Mouse (Mus musculus): ENCODE data around the gene Usp15. TPM values are rescaled to one million over a fixed set of nuclear protein-coding genes. Genes with fewer than 3 reads are reported as not detected.

The Usp15 gene
- polyA plus RNA-seq, 1 experiment = 1.4 TPM

DNA sequence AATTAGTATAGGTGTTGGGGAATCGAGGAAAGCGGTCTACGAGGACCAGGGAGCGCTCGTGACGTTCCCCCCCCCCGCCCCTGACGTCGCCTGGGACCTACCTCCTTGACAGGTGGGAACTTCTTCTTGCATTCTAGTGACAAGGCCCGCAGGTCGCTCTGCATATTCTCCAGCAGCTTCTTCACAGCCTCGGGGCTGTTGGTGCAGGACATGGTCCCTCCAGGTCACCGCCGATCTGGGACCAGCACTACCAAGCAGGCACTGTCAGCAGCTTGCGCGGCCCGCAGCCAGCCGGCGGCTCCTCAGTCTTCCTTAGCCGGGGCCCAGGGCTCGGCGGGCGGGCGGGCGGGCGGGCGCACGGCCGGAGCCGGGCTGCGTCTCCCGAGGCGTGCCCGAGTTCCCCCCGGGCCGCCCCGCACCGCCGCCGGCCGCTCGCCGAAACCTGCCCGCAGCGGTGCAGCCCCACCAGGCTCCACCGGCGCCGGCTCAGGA is 121.0 kb downstream of the Usp15 start:
- TF ChIP-seq GATA1 (IDR thresholded peaks at IDR 0.05; ENCODE audit: low read length) (no peak), TAL1 (IDR thresholded peaks at IDR 0.05; ENCODE audit: low read length) (no peak)
- peaks cover 11% of the 10 kb centered on the region for H3K27me3 ChIP-seq (ENCODE audit: control insufficient read depth)
- H3K36me3 ChIP-seq (ENCODE audit: control insufficient read depth) = peaks cover 13% of the 10 kb centered on the region
- H3K9me3 ChIP-seq (ENCODE audit: control insufficient read depth, low read length) = no peaks in the 10 kb centered on the region
- H3K4me3 ChIP-seq (replicated peaks) = peak overlapping the region; percentile 93
- H3K4me1 ChIP-seq (ENCODE audit: control insufficient read depth) = peaks cover 34% of the 10 kb centered on the region

DNA sequence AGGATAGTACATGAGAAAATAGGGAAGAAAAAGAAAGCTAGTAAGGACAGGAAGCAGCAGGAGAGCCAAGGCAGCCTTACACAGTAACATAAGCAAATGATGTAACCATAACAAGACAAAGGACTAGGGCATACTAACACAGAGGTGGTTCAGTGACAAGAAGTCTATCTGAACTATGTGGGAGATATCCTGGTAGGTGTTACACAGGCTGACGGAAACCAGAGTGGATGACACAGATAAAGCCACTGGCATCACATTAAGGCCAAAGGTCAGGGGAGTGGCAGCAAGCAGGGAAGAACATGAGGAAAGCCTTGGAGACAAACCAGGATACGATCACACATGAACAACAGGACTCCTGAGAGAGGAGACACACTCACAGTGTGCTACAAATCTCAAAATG is 124.8 kb downstream of the Usp15 start:
- no peaks in the 10 kb centered on the region for H3K27me3 ChIP-seq (ENCODE audit: control insufficient read depth)
- no peak overlapping the region for H3K4me3 ChIP-seq (replicated peaks)
- H3K4me1 ChIP-seq (ENCODE audit: control insufficient read depth) = peaks cover 29% of the 10 kb centered on the region
- H3K36me3 ChIP-seq (ENCODE audit: control insufficient read depth) = peaks cover 22% of the 10 kb centered on the region
- H3K9me3 ChIP-seq (ENCODE audit: control insufficient read depth, low read length) = peaks cover 10% of the 10 kb centered on the region
- TF ChIP-seq GATA1 (IDR thresholded peaks at IDR 0.05; ENCODE audit: low read length) (no peak), TAL1 (IDR thresholded peaks at IDR 0.05; ENCODE audit: low read length) (no peak)

DNA sequence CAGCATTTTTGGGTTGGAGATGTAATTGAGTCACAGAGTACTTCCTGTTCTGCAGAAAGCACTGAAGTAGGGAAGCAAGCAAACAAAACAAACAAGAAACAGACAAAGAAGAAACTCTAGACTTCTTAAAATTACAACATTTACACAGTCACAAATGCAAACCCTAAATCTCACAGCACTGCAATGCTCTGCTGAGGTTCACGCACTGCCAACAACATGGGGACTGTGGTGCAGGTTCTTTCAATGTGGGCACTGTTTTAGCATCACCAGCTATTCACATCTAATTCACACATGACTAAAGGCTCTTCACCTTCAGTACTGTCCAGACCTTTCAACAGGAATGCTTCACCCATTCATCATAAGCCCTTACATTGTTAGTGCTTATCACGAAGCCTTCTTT is 133.8 kb downstream of the Usp15 start:
- H3K4me1 ChIP-seq (ENCODE audit: control insufficient read depth) = peaks cover 3% of the 10 kb centered on the region; the same call in 1 of the 2 replicates
- H3K4me3 ChIP-seq (replicated peaks) = no peak overlapping the region
- H3K36me3 ChIP-seq (ENCODE audit: control insufficient read depth) = peaks cover 12% of the 10 kb centered on the region
- TF ChIP-seq TAL1 (IDR thresholded peaks at IDR 0.05; ENCODE audit: low read length) (no peak), GATA1 (IDR thresholded peaks at IDR 0.05; ENCODE audit: low read length) (no peak)
- no peaks in the 10 kb centered on the region for H3K27me3 ChIP-seq (ENCODE audit: control insufficient read depth)
- H3K9me3 ChIP-seq (ENCODE audit: control insufficient read depth, low read length) = no peaks in the 10 kb centered on the region

DNA sequence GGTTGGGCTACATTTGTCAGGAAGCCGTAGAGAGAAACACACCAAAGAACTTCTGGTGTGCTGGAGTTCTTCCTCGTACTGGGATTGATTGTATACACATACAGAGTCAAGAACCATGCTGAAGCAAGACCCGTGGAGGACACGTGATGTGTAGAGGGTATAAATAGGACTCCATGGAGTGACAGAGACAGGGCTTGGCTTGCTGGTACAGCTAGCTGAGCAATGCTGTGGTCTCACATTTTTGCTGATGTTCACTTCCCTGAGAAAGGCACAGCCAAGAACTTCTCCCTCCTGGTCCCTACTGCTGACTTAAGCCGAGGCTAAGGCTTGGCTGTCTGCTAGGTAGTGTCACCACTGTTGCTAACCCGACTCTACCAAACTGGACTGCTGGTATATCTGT is 136.0 kb downstream of the Usp15 start:
- peaks cover 3% of the 10 kb centered on the region; the same call in 1 of the 2 replicates for H3K4me1 ChIP-seq (ENCODE audit: control insufficient read depth)
- TF ChIP-seq TAL1 (IDR thresholded peaks at IDR 0.05; ENCODE audit: low read length) (no peak), GATA1 (IDR thresholded peaks at IDR 0.05; ENCODE audit: low read length) (no peak)
- H3K27me3 ChIP-seq (ENCODE audit: control insufficient read depth) = no peaks in the 10 kb centered on the region
- H3K9me3 ChIP-seq (ENCODE audit: control insufficient read depth, low read length) = no peaks in the 10 kb centered on the region
- peaks cover 16% of the 10 kb centered on the region for H3K36me3 ChIP-seq (ENCODE audit: control insufficient read depth)
- no peak overlapping the region for H3K4me3 ChIP-seq (replicated peaks)

DNA sequence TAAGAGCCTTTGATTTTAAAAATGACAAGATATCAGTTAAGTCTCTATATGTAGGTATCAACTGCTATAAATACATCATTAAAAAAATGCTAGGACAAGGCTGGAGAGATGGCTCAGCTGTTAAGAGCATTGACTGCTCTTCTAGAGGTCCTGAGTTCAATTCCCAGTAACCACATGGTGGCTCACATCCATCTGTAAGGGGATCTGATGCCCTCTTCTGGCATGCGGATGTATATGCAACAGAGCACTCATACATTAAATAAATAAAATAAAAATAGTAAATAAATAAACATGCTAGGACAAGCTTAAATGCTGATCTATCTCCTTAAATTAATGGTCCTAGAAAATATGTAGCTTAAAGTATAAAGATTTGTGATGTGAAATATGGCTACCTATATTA is 139.7 kb downstream of the Usp15 start:
- TF ChIP-seq TAL1 (IDR thresholded peaks at IDR 0.05; ENCODE audit: low read length) (no peak), GATA1 (IDR thresholded peaks at IDR 0.05; ENCODE audit: low read length) (no peak)
- Histone ChIP-seq H3K4me1 (ENCODE audit: control insufficient read depth) (peaks cover 4% of the 10 kb centered on the region; the same call in 1 of the 2 replicates), H3K4me3 (replicated peaks) (no peak overlapping the region), H3K27me3 (ENCODE audit: control insufficient read depth) (no peaks in the 10 kb centered on the region), H3K9me3 (ENCODE audit: control insufficient read depth, low read length) (no peaks in the 10 kb centered on the region), H3K36me3 (ENCODE audit: control insufficient read depth) (peaks cover 23% of the 10 kb centered on the region)

DNA sequence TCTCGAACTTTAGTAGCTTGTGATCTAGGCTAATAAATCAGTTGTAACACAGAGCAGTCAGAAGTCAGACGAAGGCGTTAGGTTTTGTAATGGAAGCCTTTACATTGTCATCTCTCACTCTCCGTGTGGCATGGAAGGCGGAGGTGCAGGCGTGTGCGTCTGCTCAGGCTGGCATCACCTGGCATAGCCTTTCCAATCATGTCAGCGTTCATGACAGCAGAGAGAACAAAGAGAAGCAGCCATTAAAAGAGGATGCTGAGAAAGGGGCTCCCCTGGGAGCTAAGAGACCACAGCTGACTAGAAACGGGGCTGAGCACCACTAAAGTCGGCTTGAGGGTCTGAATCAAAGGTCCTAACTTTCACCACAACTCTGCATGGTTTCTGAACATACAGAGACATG is 140.3 kb downstream of the Usp15 start:
- TF ChIP-seq TAL1 (IDR thresholded peaks at IDR 0.05; ENCODE audit: low read length) (no peak), GATA1 (IDR thresholded peaks at IDR 0.05; ENCODE audit: low read length) (no peak)
- no peaks in the 10 kb centered on the region for H3K27me3 ChIP-seq (ENCODE audit: control insufficient read depth)
- H3K9me3 ChIP-seq (ENCODE audit: control insufficient read depth, low read length) = no peaks in the 10 kb centered on the region
- peaks cover 23% of the 10 kb centered on the region for H3K36me3 ChIP-seq (ENCODE audit: control insufficient read depth)
- H3K4me1 ChIP-seq (ENCODE audit: control insufficient read depth) = peaks cover 4% of the 10 kb centered on the region; the same call in 1 of the 2 replicates
- H3K4me3 ChIP-seq (replicated peaks) = no peak overlapping the region

DNA sequence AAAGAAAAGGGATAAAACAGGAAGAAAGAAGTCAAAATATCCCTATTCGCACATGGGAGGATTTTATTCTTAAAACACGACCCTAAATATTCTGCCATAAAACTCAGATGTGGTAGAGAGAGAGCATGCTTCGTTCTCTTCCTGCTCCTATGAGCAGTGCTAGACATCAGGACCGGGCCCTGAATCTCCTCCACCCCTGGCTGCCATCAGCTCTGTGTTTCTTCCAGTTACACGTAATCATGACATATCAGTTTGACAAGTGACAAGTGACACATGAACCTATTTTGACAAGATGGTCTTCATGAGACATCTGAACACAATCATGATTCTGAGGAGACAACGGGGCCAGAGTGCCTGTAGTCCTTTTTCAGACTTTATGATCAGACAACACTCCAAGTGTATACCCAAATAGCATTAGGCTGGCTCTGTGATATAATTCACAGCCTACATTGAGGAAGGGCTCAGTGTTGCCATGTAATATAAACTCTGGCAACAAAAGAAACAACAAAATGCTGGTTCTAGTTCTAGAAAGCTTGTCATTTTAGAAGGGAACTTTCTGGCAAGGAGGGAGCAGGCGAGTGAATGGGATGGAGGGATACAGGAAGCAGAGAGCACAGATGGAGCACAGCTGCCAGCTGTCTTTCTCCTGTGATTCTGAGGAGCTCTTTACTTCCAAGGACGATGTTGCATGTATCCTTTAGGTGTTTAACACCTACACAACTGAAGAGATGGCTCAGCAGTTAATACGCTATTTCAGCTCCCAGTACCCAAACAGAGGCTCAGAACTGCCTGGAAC is 141.4 kb downstream of the Usp15 start:
- no peak for TF ChIP-seq GATA1 (IDR thresholded peaks at IDR 0.05; ENCODE audit: low read length)
- no peak for TF ChIP-seq TAL1 (IDR thresholded peaks at IDR 0.05; ENCODE audit: low read length)
- H3K9me3 ChIP-seq (ENCODE audit: control insufficient read depth, low read length) = no peaks in the 10 kb centered on the region
- H3K36me3 ChIP-seq (ENCODE audit: control insufficient read depth) = peaks cover 28% of the 10 kb centered on the region
- H3K4me1 ChIP-seq (ENCODE audit: control insufficient read depth) = peaks cover 2% of the 10 kb centered on the region; the same call in 1 of the 2 replicates
- H3K27me3 ChIP-seq (ENCODE audit: control insufficient read depth) = no peaks in the 10 kb centered on the region
- no peak overlapping the region for H3K4me3 ChIP-seq (replicated peaks)

Other genes with a start within 250 kb of the Usp15 start
- 0.45 and 0.68 TPM in 2 replicates for gene Mon2, start 120.5 kb downstream of the Usp15 start, polyA plus RNA-seq (2012)
- gene Fam19a2, start 67.0 kb upstream of the Usp15 start, polyA plus RNA-seq (2012) = 0.01 and 0.02 TPM in 2 replicates

Data from erythroblast, embryonic 14.5 days (primary cell).